Mouse (Mus musculus) T-helper 17 cell (primary cell): ENCODE measurements around the gene Ube2d1.

Source experiments
- in situ Hi-C, 2 experiments: fragments of 300-600 bp; cut with MboI, MseI; formaldehyde crosslinking; loops; 1 replicate in 1 of 2; 2 replicates in 1 of 2; pipeline ENCODE4 v1.15.1; 2025; ENCODE audit warnings: high pct_unique_total_duplicates in 2 of 2

The Ube2d1 gene

DNA sequence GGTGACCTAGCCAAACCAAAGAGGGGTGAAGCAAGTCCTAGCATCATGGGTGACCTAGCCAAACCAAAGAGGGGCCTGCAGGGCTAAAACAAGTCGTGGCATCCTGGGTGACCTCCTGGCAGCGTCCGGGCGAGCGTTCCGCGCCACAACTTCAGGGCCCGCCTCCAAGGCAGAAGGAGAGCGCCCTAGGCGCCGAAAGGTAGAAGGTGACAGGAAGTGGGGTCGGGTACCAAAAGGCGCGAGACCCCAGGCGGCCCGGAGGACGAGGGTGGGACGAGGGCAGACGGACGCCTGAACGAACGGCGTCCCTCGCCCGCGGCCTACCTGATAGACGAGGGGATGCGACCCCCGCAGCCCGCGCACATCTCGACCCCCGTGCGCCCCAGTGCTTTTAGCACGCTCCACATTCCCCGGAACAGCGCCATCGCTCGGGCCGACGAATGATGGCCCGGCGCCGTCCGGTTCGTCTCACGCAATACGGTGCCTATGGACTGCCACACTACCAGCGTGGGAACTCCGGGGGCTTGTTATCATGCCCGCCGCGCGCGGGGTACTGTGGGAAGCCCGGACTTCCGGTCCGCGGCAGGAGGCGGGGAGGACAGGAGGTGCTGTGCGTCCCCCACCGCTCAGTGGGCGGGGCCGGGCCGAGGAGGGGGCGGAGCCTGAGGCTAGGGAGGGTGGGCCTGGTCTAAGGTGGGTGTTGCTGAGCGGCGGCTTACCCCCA lies 47.4 kb downstream of the Ube2d1 start:
- in situ Hi-C loops, result loop anchor here (5.0 to 10.0 kb wide), 3 partner anchors 107 to 1885 kb away; partner anchors contain the start of genes Cdk1 (in 1 of the 2), Cisd1 (in 1 of the 2) and Ipmk (in 1 of the 2)

DNA sequence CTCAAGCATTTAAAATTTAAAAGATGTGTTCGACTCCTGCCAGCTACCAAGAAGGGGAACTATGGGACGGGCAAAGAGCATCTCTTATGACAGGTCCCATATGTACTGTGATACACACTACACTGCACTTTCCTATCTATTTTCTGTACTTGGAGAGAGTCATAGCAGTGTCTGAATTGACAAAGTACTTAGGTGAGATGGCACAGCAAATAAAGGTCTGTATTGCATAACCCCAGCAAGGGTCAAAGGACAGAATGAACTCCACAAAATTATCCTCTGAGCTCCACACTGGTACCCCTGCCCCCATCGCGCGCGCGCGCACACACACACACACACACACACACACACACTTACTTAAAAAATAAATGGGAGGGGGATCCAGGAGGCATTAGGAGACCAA lies 51.0 kb downstream of the Ube2d1 start:
- in situ Hi-C loops, result loop anchor here (5.0 to 10.0 kb wide), 3 partner anchors 111 to 1423 kb away; partner anchors contain the start of genes Cisd1 (in 1 of the 2) and Ipmk (in 1 of the 2)

DNA sequence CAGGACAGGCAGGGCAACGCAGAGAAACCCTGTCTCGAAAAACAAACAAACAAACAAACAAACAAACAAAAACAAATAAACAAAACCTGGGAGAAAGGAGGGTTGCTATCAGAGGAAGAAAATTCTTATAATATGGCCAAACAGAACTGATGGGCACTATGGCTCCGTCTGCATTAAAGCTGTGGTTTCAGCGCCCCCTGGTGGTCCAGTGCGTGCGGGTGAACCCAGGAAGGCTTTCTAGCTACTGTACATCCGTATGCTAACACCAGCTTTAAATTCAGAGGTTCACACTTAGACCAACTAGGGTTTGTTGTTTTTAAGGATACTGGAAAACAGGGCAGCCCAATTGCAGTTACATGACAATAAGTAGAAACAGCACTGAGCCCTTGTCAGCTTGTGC lies 59.2 kb downstream of the Ube2d1 start:
- in situ Hi-C loops, result loop anchor here in 1 of 2 experiments (10.0 kb wide), 1 partner anchor 911 kb away; no protein-coding TSS in a partner anchor

DNA sequence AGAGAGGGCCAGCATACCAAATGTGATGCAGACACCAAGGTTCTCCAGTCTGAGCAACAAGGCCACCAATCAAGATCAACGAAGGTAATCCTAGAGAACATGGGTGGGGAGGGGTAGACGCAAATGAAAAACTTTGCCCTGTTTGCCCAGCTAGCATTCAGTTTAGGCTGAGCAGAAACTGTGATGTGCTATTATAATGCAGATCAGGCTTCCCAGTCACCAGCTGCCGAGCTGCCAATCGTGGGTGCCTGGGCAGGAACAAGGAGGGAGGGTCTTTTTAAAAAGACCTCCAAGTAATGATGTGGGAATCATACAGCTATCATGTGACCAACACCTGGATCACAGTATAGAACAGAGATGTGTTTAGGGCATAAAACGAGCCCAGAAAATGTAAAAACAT lies 62.0 kb downstream of the Ube2d1 start:
- in situ Hi-C loops, result loop anchor here (10.0 to 25.0 kb wide), 2 partner anchors 908 to 911 kb away; no protein-coding TSS in a partner anchor

DNA sequence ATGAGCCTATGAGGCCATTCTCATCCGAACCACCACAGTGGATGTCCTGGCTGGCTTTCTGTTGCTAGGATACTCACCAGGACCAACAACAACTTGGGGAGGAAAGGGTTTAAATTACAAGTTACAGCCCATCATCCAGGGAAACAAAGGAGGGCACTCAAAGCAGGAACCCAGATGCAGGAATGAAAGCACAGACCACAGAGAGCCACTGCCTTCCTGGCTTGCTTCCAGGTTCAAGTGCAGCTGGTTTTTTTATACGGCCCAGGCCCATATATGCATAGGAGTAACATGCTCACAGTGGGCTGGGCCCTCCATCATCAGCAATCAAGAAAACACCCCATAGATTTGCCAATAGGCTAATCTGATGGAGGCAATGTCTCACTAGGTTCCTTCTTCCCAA lies 62.4 kb downstream of the Ube2d1 start:
- in situ Hi-C loops, result loop anchor here (10.0 to 25.0 kb wide), 2 partner anchors 908 to 910 kb away; no protein-coding TSS in a partner anchor

DNA sequence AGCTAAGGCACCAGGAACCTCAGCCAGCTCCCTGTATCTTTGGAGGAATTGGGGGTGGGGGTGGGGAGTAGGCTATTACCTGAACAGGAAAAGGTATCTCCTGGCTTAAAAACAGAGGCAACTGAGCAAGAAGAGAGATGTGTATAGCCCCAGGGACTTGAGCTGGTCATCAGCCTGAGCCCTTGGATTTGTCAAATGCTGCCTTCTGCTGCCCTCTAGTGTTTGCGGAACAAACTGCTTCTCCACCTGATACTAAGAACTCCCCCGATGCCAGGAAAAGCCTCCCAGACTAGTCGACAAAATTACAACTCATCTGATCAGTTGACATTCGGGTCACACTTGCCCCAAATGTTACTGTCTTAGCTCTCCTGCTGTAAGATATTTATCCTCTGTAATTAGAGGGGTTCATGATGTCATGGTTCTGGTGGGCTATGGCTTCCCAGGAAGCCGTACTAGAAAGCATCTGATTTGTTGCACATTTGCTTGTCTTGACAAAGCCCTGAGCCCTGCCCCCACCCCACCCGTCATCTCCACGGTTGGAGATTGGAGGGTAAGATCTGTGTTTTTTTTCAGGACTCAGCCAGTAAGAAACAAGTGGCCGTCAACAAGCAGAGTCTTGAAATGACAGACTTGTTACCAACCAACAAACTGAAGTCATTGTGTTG lies 66.7 kb downstream of the Ube2d1 start:
- in situ Hi-C loops, result loop anchor here in 1 of 2 experiments (5.0 to 25.0 kb wide), 2 partner anchors 256 to 906 kb away; no protein-coding TSS in a partner anchor

DNA sequence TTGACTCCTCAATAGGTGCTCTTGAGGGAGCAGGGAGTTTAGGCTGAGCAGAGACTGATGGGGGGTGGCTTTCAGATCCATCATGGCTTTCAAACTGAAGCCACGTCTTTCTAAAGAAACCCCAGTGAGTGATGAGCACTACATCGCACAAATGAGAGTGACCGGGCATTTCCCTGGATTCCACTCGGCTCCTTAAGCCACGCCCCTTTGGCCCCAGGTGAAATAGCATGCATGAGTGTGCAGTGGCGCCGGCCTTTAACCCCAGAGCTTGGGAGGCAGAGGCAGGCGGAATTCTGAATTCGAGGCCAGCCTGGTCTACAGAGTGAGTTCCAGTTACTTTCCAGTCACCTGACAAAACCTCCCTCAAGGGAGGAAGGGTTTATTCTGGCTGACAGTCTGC lies 69.1 kb downstream of the Ube2d1 start:
- in situ Hi-C loops, result loop anchor here in 1 of 2 experiments (5.0 to 25.0 kb wide), 2 partner anchors 254 to 904 kb away; no protein-coding TSS in a partner anchor
